Mouse (Mus musculus) adipocyte (in vitro differentiated cells): ENCODE measurements at regions not wholly inside any gene's neighbourhood (a gene's known extent, or its start where the extent isn't known, plus 50 kb on each side); places are given as distances from the start of the nearest gene placed in this dataset.
A peak's percentile ranks its signal among the peaks of the same experiment; 100 is the strongest.

Experiments
- DNase-seq: peaks from one replicate; pipeline ENCODE4 v3.0.0-alpha.2; 2016; ENCODE audit warnings: low spot score

GRCm38 (mm10) chr14:72371702-72372277 lies 119.8 kb downstream of the Gm9195 start:
- DNase-seq, result no peak

- no peak for DNase-seq
Measured at GRCm38 (mm10) chr14:72360829-72361520, 130.7 kb downstream of the Gm9195 start.

- no peak for DNase-seq
Measured at GRCm38 (mm10) chr14:72360181-72360580, 131.5 kb downstream of the Gm9195 start.

GRCm38 (mm10) chr14:72357915-72358314 lies 133.7 kb downstream of the Gm9195 start:
- no peak for DNase-seq

- no peak for DNase-seq
Measured at GRCm38 (mm10) chr14:72342181-72342580, 149.5 kb downstream of the Gm9195 start.

- no peak for DNase-seq
Measured at GRCm38 (mm10) chr14:72341590-72342154, 150.0 kb downstream of the Gm9195 start.

- no peak for DNase-seq
Measured at GRCm38 (mm10) chr14:72338046-72338445, 153.6 kb downstream of the Gm9195 start.

- peak; percentile 2 for DNase-seq
Measured at GRCm38 (mm10) chr14:72303856-72304255, 187.8 kb downstream of the Gm9195 start.

GRCm38 (mm10) chr14:72300026-72300425 lies 191.6 kb downstream of the Gm9195 start:
- DNase-seq, result peak; percentile 33

GRCm38 (mm10) chr14:72294631-72295030 lies 197.0 kb downstream of the Gm9195 start:
- no peak for DNase-seq

GRCm38 (mm10) chr14:72293677-72294387 lies 197.8 kb downstream of the Gm9195 start:
- peak; percentile 5 for DNase-seq

- DNase-seq, result no peak
Measured at GRCm38 (mm10) chr14:72292656-72293299, 198.9 kb downstream of the Gm9195 start.

- no peak for DNase-seq
Measured at GRCm38 (mm10) chr14:72277309-72277708, 214.3 kb downstream of the Gm9195 start.

- DNase-seq, result no peak
Measured at GRCm38 (mm10) chr14:72259255-72259654, 232.4 kb downstream of the Gm9195 start.

- DNase-seq, result no peak
Measured at GRCm38 (mm10) chr14:72241872-72242271, 249.8 kb downstream of the Gm9195 start.

GRCm38 (mm10) chr14:72240272-72240671 lies 251.4 kb downstream of the Gm9195 start:
- no peak for DNase-seq

- DNase-seq, result no peak
Measured at GRCm38 (mm10) chr14:72238344-72238743, 253.3 kb downstream of the Gm9195 start.

GRCm38 (mm10) chr14:72234234-72235075 lies 257.2 kb downstream of the Gm9195 start:
- DNase-seq, result no peak

GRCm38 (mm10) chr14:72227853-72228252 lies 263.8 kb downstream of the Gm9195 start:
- DNase-seq, result no peak

- no peak for DNase-seq
Measured at GRCm38 (mm10) chr14:72227441-72227840, 264.2 kb downstream of the Gm9195 start.

GRCm38 (mm10) chr14:72226946-72227345 lies 264.7 kb downstream of the Gm9195 start:
- no peak for DNase-seq
